Mouse (Mus musculus): ENCODE data around the gene Zbtb3. TPM values are rescaled to one million over a fixed set of nuclear protein-coding genes. Genes with fewer than 3 reads are reported as not detected.

The Zbtb3 gene
- polyA plus RNA-seq, 1 experiment from 2014 or later = 6.5 TPM

- H3K27ac ChIP-seq (replicated peaks) = no peak overlapping the region
- 88% methylated on average over 11 of the region's 11 CpGs for WGBS
- DNase-seq (ENCODE audit: low spot score) = no peak
- H3K27me3 ChIP-seq (replicated peaks; ENCODE audit: low read depth, poor library complexity, severe bottlenecking) = no peaks in the 10 kb centered on the region
- peaks cover 29% of the 10 kb centered on the region for H3K4me1 ChIP-seq
- no peak overlapping the region for H3K4me3 ChIP-seq
- H3K36me3 ChIP-seq (replicated peaks) = peaks cover 69% of the 10 kb centered on the region
- H3K9me3 ChIP-seq = no peaks in the 10 kb centered on the region
Observed at GRCm38 (mm10) chr19:8815812-8816211, 13.5 kb downstream of the Zbtb3 start.

- Histone ChIP-seq H3K36me3 (replicated peaks) (peaks cover 60% of the 10 kb centered on the region), H3K4me1 (peaks cover 37% of the 10 kb centered on the region), H3K4me3 (peak overlapping the region; percentile 100), H3K9me3 (no peaks in the 10 kb centered on the region), H3K27me3 (replicated peaks; ENCODE audit: low read depth, poor library complexity, severe bottlenecking) (no peaks in the 10 kb centered on the region), H3K27ac (replicated peaks) (no peak overlapping the region)
- DNase-seq (ENCODE audit: low spot score) = no peak
- 81% methylated on average over 3 of the region's 3 CpGs for WGBS
Observed at GRCm38 (mm10) chr19:8817001-8817400, 14.6 kb downstream of the Zbtb3 start.

GRCm38 (mm10) chr19:8818301-8818798 lies 16.0 kb downstream of the Zbtb3 start:
- H3K27ac ChIP-seq (replicated peaks) = peak overlapping the region; percentile 97
- peaks cover 58% of the 10 kb centered on the region for H3K36me3 ChIP-seq (replicated peaks)
- H3K27me3 ChIP-seq (replicated peaks; ENCODE audit: low read depth, poor library complexity, severe bottlenecking) = no peaks in the 10 kb centered on the region
- H3K4me1 ChIP-seq = peaks cover 48% of the 10 kb centered on the region
- no peak for DNase-seq (ENCODE audit: low spot score)
- WGBS = 38% methylated on average over 14 of the region's 14 CpGs
- H3K9me3 ChIP-seq = no peaks in the 10 kb centered on the region
- H3K4me3 ChIP-seq = peak overlapping the region; percentile 100

GRCm38 (mm10) chr19:8818801-8819595 lies 16.6 kb downstream of the Zbtb3 start, which contains the start of gene Ttc9c:
TSS of gene Ttc9c (minus strand) at chr19:8819333.
- H3K27ac ChIP-seq (replicated peaks) = peak within 1 kb of the TSS; percentile 97
- H3K4me3 ChIP-seq = peak within 1 kb of the TSS; percentile 100
- no peaks in the 10 kb centered on the region for H3K27me3 ChIP-seq (replicated peaks; ENCODE audit: low read depth, poor library complexity, severe bottlenecking)
- no peaks in the 10 kb centered on the region for H3K9me3 ChIP-seq
- peaks cover 58% of the 10 kb centered on the region for H3K36me3 ChIP-seq (replicated peaks)
- DNase-seq (ENCODE audit: low spot score) = peak; percentile 97
- peaks cover 48% of the 10 kb centered on the region for H3K4me1 ChIP-seq
- WGBS = under 1% methylated on average over 33 of the region's 33 CpGs

- no peaks in the 10 kb centered on the region for H3K27me3 ChIP-seq (replicated peaks; ENCODE audit: low read depth, poor library complexity, severe bottlenecking)
- peak within 1 kb of the TSS; percentile 100 for H3K4me3 ChIP-seq
- DNase-seq (ENCODE audit: low spot score) = peak; percentile 98
- WGBS = under 1% methylated on average over 83 of the region's 83 CpGs
- H3K36me3 ChIP-seq (replicated peaks) = peaks cover 58% of the 10 kb centered on the region
- H3K9me3 ChIP-seq = no peaks in the 10 kb centered on the region
- peak within 1 kb of the TSS; percentile 97 for H3K27ac ChIP-seq (replicated peaks)
- peaks cover 48% of the 10 kb centered on the region for H3K4me1 ChIP-seq
Observed at GRCm38 (mm10) chr19:8819596-8820423, 17.5 kb downstream of the Zbtb3 start, which contains the start of gene Hnrnpul2. TSS of gene Hnrnpul2 (plus strand) at chr19:8820010.

GRCm38 (mm10) chr19:8820424-8820956 lies 18.1 kb downstream of the Zbtb3 start:
- peaks cover 58% of the 10 kb centered on the region for H3K36me3 ChIP-seq (replicated peaks)
- peak overlapping the region; percentile 100 for H3K4me3 ChIP-seq
- H3K27me3 ChIP-seq (replicated peaks; ENCODE audit: low read depth, poor library complexity, severe bottlenecking) = no peaks in the 10 kb centered on the region
- no peak for DNase-seq (ENCODE audit: low spot score)
- H3K9me3 ChIP-seq = no peaks in the 10 kb centered on the region
- peak overlapping the region; percentile 97 for H3K27ac ChIP-seq (replicated peaks)
- H3K4me1 ChIP-seq = peaks cover 46% of the 10 kb centered on the region
- WGBS = under 1% methylated on average over 48 of the region's 48 CpGs

GRCm38 (mm10) chr19:8821146-8821545 lies 18.8 kb downstream of the Zbtb3 start:
- WGBS = 4% methylated on average over 7 of the region's 7 CpGs
- Histone ChIP-seq H3K4me3 (peak overlapping the region; percentile 100), H3K27ac (replicated peaks) (peak overlapping the region; percentile 97), H3K27me3 (replicated peaks; ENCODE audit: low read depth, poor library complexity, severe bottlenecking) (no peaks in the 10 kb centered on the region), H3K4me1 (peaks cover 41% of the 10 kb centered on the region), H3K36me3 (replicated peaks) (peaks cover 59% of the 10 kb centered on the region), H3K9me3 (no peaks in the 10 kb centered on the region)
- no peak for DNase-seq (ENCODE audit: low spot score)

GRCm38 (mm10) chr19:8822696-8823095 lies 20.3 kb downstream of the Zbtb3 start:
- Histone ChIP-seq H3K27me3 (replicated peaks; ENCODE audit: low read depth, poor library complexity, severe bottlenecking) (no peaks in the 10 kb centered on the region), H3K36me3 (replicated peaks) (peaks cover 63% of the 10 kb centered on the region), H3K4me1 (peaks cover 28% of the 10 kb centered on the region), H3K4me3 (peak overlapping the region; percentile 100), H3K9me3 (no peaks in the 10 kb centered on the region), H3K27ac (replicated peaks) (no peak overlapping the region)
- no peak for DNase-seq (ENCODE audit: low spot score)
- 79% methylated on average over 8 of the region's 8 CpGs for WGBS

GRCm38 (mm10) chr19:8829660-8830059 lies 27.3 kb downstream of the Zbtb3 start, which contains the start of gene AC129217.1:
TSS of gene AC129217.1 (plus strand) at chr19:8829773.
- Histone ChIP-seq H3K27me3 (replicated peaks; ENCODE audit: low read depth, poor library complexity, severe bottlenecking) (no peaks in the 10 kb centered on the region), H3K4me1 (no peaks in the 10 kb centered on the region), H3K4me3 (no peak within 1 kb of the TSS), H3K9me3 (no peaks in the 10 kb centered on the region), H3K27ac (replicated peaks) (no peak within 1 kb of the TSS), H3K36me3 (replicated peaks) (peaks cover 100% of the 10 kb centered on the region)
- 92% methylated on average over 8 of the region's 8 CpGs for WGBS
- no peak for DNase-seq (ENCODE audit: low spot score)

- Histone ChIP-seq H3K36me3 (replicated peaks) (peaks cover 100% of the 10 kb centered on the region), H3K27me3 (replicated peaks; ENCODE audit: low read depth, poor library complexity, severe bottlenecking) (no peaks in the 10 kb centered on the region), H3K9me3 (no peaks in the 10 kb centered on the region), H3K4me3 (no peak overlapping the region), H3K4me1 (no peaks in the 10 kb centered on the region), H3K27ac (replicated peaks) (no peak overlapping the region)
- DNase-seq (ENCODE audit: low spot score) = no peak
- WGBS = 95% methylated on average over 8 of the region's 8 CpGs
Observed at GRCm38 (mm10) chr19:8830664-8831063, 28.3 kb downstream of the Zbtb3 start.

GRCm38 (mm10) chr19:8831262-8831661 lies 28.9 kb downstream of the Zbtb3 start:
- no peaks in the 10 kb centered on the region for H3K9me3 ChIP-seq
- H3K27ac ChIP-seq (replicated peaks) = no peak overlapping the region
- H3K27me3 ChIP-seq (replicated peaks; ENCODE audit: low read depth, poor library complexity, severe bottlenecking) = no peaks in the 10 kb centered on the region
- DNase-seq (ENCODE audit: low spot score) = no peak
- WGBS = 84% methylated on average over 11 of the region's 11 CpGs
- H3K4me3 ChIP-seq = no peak overlapping the region
- H3K4me1 ChIP-seq = no peaks in the 10 kb centered on the region
- peaks cover 100% of the 10 kb centered on the region for H3K36me3 ChIP-seq (replicated peaks)

GRCm38 (mm10) chr19:8832971-8833370 lies 30.6 kb downstream of the Zbtb3 start:
- 94% methylated on average over 4 of the region's 4 CpGs for WGBS
- Histone ChIP-seq H3K27ac (replicated peaks) (no peak overlapping the region), H3K36me3 (replicated peaks) (peaks cover 86% of the 10 kb centered on the region), H3K4me3 (no peak overlapping the region), H3K27me3 (replicated peaks; ENCODE audit: low read depth, poor library complexity, severe bottlenecking) (no peaks in the 10 kb centered on the region), H3K4me1 (peaks cover 8% of the 10 kb centered on the region), H3K9me3 (no peaks in the 10 kb centered on the region)
- DNase-seq (ENCODE audit: low spot score) = no peak
